Mouse (Mus musculus): Measurements from ENCODE around the gene F930015N05Rik.
A peak's percentile ranks its signal among the peaks of the same experiment; 100 is the strongest.

The F930015N05Rik gene

GRCm38 (mm10) chr11:64436412-64436727, at the start of gene F930015N05Rik:
Gene F930015N05Rik (minus strand): TSS chr11:64436653.
- DNase-seq (ENCODE audit: extremely low spot score, low read depth, low spot score): no peak

DNA sequence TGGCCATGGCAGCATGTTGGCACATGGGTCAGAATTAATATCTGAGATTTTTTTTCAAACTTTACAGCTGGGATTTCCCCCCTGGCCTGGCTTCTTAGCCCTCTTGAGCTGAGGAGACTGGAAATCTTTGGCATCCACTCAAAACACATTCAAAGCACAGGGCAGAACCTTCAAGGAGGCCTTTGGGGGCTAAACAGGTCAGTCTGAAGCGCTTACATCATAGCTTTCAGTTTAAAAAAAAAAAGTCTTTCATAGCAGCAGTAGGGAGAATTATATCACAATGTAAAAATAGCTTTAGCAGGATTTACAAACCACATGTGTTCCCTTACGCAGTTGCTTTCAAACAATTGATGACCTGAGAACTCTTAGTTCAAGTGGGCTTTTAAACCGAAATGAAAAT, 45.0 kb upstream of the F930015N05Rik start:
- DNase-seq (ENCODE audit: extremely low spot score, low read depth, low spot score): no peak

- DNase-seq (ENCODE audit: extremely low spot score, low read depth, low spot score): no peak
These were observed 37.2 kb upstream of the F930015N05Rik start for GRCm38 (mm10) chr11:64473679-64474078.

- DNase-seq (ENCODE audit: extremely low spot score, low read depth, low spot score): no peak
These were observed 34.2 kb upstream of the F930015N05Rik start for GRCm38 (mm10) chr11:64470689-64471088.

- DNase-seq (ENCODE audit: extremely low spot score, low read depth, low spot score): no peak
These were observed 32.3 kb upstream of the F930015N05Rik start for GRCm38 (mm10) chr11:64468737-64469136.

DNA sequence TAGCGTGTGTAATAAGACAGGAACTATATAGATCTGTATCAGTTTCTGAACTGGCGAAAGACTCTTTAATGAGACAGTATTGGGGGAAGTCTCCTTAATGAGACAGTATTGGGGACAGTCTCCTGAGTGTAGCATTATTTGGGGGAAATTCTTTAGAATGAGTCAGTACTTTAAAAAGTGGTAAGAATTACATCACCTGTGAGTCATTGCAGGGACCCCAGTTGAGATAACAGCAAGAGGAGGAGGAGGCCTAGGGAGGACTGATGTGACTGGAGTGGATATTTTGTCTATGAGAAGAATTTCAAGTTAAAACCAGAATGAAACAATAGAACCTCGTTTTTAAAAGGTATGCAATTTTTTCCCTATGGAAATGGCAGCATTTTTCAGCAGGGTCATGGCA, 25.3 kb upstream of the F930015N05Rik start:
- no peak for DNase-seq (ENCODE audit: extremely low spot score, low read depth, low spot score)

DNA sequence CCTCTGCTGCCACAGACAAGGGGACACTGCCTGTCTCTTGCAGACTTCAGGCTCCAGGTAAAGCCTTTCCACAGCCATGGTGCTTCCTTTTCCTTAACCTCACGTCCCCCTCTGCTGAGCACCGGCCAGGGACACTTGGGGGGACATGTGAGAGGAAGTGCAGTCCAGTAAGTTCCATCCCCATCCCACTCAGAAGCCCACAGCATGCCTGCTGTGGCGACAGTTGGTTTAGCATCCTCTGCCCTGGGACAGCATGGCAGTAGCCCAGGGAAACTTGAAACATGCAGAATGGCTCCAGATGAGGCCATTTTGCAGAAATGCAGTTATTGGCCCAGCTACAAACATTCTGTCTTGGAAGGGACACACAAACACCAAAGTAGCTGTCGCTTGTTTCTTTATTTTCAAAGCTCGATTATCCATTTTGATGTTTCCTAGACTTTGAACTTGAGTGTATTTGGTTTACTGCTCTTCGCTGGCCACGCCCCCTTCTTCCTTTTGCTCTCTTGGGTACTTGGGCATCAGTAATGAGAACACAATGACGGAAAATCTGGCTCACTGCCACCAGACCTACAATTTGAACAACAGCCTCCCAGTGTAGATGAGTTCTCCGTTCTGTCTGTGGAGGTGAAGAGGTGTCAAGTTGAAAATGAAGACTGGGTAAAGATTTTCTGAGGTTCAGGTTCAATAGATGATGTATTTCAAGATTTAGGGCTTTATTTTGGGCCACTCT, 12.3 kb upstream of the F930015N05Rik start:
- no peak for DNase-seq (ENCODE audit: extremely low spot score, low read depth, low spot score)

DNA sequence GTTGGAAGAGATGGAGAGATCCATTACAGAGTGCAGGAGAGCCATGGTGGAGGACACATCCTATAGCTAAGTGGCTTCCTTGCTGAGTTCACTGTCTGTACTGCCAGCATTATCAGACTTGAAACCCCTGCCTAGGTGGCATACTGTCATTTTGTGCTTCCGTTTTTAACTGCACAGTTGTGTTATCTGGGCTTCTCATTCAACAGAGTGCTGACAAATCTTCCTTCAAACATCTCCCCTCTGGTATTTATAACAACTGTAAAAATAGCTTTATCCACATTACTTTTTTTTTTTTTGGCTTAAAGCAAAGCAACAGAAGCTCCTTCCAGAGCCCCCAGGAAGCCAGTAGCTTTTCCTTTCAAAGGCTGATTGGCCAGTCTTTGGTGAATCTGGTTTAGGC, 8.8 kb upstream of the F930015N05Rik start:
- no peak for DNase-seq (ENCODE audit: extremely low spot score, low read depth, low spot score)

GRCm38 (mm10) chr11:64442701-64443100, 6.2 kb upstream of the F930015N05Rik start:
- DNase-seq (ENCODE audit: extremely low spot score, low read depth, low spot score): no peak

DNA sequence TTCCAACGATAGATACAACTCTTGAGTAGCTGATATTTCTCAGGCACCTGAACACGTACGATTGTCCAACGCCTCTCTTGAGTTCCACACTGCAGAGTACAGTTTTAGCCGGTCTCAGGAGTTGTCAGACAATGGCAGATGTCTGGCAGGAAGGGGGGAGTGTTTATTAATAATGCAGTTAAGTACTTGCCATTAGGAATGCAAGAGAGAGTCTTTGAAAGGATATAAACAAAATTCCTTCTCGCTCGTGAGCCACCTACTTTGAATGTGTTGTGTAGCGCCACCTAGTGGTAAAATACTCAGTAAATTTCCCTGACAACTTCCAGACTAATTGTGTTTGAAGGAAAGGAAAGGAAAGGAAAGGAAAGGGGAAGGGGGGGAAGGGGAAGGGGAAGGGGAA, 5.7 kb upstream of the F930015N05Rik start:
- DNase-seq (ENCODE audit: extremely low spot score, low read depth, low spot score): peak; percentile 83

DNA sequence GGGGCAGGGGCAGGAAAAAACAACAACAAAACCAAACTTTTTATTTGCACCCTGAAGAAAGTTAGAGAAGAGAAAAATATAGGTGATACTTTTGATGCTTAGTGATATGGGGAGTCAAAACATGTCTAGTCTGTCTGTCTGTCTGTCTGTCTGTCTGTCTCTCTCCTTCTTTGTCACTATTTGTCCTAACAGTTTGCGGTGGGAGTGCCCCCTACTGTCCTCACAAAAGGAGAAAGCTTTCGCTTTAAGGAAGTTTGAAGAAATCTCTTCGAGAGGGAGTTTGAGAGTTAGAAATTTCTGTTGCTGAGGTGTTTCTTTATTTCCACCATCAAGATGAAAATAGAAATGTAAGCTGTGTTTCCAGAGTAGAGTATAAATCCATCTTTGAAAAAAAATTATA, 2.5 kb upstream of the F930015N05Rik start:
- DNase-seq (ENCODE audit: extremely low spot score, low read depth, low spot score): no peak

GRCm38 (mm10) chr11:64437721-64438120, 1.3 kb upstream of the F930015N05Rik start:
- DNase-seq (ENCODE audit: extremely low spot score, low read depth, low spot score): no peak

- DNase-seq (ENCODE audit: extremely low spot score, low read depth, low spot score): no peak
These were observed 392 bp upstream of the F930015N05Rik start for GRCm38 (mm10) chr11:64436791-64437298.

DNA sequence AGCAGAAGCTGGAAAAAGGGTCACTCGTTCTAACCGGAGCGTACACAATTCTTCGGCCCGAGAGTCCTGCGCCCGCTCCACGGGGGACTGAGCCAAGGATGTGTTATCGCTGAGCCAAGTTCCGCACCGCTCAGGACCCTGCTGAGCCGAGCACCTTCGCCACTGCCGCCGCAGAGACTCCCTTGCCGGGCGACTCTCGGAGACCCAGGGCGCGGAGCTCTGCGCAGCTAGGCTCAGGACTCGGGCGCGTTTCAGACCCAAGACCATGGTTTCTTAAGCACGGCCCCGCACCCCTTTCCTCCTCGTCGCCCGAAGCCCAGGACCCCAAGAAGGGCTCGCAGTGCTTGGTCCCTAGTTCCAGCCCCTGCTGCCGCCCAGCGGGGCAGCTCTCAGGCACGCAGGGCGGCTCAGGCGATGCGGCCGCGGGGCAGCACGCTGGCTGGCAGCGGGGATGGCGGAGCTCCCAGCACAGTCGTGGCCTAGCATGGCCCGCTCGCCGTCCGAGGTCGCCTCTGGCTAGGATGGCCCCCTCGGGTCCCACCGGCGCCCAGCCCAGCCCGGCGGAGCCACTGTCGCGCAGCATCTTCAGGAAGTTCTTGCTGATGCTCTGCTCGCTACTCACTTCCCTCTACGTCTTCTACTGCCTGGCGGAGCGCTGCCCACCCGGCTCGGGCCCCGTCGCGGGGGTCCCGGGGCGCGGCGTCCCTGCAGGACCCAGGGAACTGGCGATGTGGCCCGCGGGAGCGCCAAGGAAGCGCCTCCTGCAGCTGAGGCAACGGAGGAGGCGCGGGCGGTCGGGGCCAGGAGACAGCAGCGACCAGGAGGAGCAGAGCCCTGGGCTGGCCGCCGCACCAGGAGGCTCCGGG, 674 bp downstream of the F930015N05Rik start:
- no peak for DNase-seq (ENCODE audit: extremely low spot score, low read depth, low spot score)

DNA sequence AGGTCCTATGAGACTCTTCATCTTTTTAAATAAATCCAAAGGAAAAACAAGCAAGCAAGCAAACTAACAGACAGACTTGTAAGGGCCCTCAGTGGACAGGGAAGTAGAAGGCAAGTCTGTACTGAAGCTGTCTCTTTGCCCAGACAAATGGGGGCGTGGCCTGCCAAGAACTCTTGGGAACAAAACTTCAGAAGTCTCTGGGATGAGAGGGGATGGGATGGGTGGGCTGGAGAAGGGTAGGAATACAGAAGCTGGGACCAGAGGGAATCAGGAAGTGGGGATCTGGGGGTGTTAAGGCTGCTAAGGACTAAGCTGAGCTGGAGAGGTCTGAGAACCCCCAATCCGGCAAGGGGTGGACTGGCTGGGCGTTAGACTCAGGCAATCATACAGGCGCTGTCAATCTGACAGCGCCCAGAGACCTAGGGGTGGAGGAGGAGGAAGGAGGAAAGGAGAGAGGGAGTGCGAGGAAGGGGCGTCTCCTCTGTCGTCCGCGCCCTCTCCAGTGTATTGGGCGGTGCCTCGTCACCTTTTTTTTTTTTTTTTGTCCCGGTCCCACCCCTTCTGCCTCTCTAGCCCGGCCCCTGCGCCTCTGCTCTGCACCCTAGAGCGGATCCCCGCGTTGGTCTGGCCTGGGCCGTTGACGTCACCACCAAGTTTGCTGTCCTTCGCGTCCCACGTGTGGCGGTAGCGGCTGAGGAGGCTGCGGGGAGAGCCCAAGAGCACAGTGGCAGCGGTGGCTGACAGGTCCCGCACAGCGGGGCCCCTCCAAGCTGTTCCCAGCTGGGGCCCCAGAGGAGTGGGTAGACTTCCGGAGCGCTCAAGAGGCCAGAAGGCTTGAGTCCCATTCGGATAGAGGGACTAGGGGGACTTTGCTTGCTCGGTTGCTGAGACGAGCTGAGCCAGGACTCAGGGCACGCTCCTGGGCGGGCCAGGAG, 1.6 kb downstream of the F930015N05Rik start, which contains the start of gene Hs3st3a1:
TSS of gene Hs3st3a1 (plus strand) at position 722 of the 935 bp plus-strand sequence.
- no peak for DNase-seq (ENCODE audit: extremely low spot score, low read depth, low spot score)

GRCm38 (mm10) chr11:64418969-64419368, 17.5 kb downstream of the F930015N05Rik start:
- no peak for DNase-seq (ENCODE audit: extremely low spot score, low read depth, low spot score)

- DNase-seq (ENCODE audit: extremely low spot score, low read depth, low spot score): no peak
These were observed 35.8 kb downstream of the F930015N05Rik start for GRCm38 (mm10) chr11:64400534-64401093.

DNA sequence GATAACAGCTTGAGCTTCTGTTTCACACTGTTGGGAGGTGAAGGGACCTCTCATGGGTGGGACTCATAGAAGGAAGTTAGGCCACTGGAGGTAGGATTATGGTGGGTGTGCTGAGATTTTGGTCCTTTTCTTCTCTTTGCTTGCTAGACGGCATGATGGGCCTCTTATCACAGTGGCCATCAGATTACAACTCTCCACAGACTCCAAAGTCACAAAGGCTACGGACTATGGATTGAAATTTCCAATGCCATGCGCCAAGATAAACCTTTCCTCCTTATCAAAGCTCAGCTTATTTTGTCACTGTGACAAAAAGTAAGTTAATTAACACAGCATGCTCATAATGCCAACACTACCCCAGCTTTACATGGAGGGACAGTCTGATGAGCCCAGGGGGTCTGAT, 38.8 kb downstream of the F930015N05Rik start:
- DNase-seq (ENCODE audit: extremely low spot score, low read depth, low spot score): no peak

- DNase-seq (ENCODE audit: extremely low spot score, low read depth, low spot score): no peak
These were observed 39.5 kb downstream of the F930015N05Rik start for GRCm38 (mm10) chr11:64396949-64397348.

DNA sequence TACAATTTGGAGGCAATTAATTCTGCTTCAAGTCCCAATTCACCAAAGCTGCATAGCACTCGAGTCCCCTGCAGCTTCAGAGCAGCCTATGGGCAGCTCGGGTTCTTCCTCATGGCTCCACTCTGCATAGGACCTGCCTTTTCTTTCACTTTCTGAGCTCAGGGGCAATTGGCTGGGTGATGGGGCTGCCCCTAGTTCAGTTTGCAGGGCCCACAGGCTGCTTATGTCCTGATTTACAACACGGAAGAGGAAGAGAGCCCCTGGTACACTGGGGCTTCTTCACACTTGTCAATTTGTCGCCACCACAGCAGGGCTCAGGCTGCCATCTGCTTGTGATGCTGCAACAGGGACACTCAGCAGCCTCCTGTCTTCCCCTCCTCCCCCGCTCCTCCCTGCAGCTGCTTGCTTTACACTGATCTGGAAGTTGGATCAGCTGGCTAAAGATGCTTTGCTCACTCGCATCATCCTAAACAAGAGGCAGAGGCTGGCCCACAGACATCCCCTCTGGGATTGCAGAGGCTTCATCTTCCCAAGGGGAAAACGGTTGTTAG, 40.0 kb downstream of the F930015N05Rik start:
- DNase-seq (ENCODE audit: extremely low spot score, low read depth, low spot score): no peak
